Mouse (Mus musculus) liver, embryonic 11.5 days (tissue): Measurements from ENCODE around the gene Nop16. TPM values are rescaled to one million over a fixed set of nuclear protein-coding genes. Genes with fewer than 3 reads are reported as not detected.

Experiments used
- ATAC-seq: fragments of 200-750 bp; cut with Nextera tagmentation; replicated peaks from 2 replicates; pipeline ENCODE4 v1.8.0; 2017; ENCODE audit warnings: moderate number of reproducible peaks, mild to moderate bottlenecking, moderate TSS enrichment, moderate library complexity; ENCODE audit not compliant: low FRiP score
- DNase-seq: peaks from one replicate; pipeline ENCODE4 v3.0.0-alpha.2; 2017; ENCODE audit warnings: low spot score
- H3K27ac ChIP-seq: fragments of 300-500 bp; sonication (generic); 2 replicates; pipeline ENCODE4 v1.5.1; 2014; ENCODE audit warnings: mild to moderate bottlenecking, low read depth, low read length, control low read depth
- H3K27me3 ChIP-seq: fragments of 300-500 bp; sonication (generic); replicated peaks from 2 replicates; pipeline ENCODE4 v1.6.1; 2014; ENCODE audit warnings: low read length, mixed read lengths; ENCODE audit not compliant: control insufficient read depth, insufficient read depth
- H3K36me3 ChIP-seq: fragments of 300-500 bp; sonication (generic); 2 replicates; pipeline ENCODE4 v1.6.1; 2014; ENCODE audit warnings: mild to moderate bottlenecking, low read length, moderate library complexity, mixed read lengths; ENCODE audit not compliant: control insufficient read depth, insufficient read depth
- H3K4me1 ChIP-seq: fragments of 300-500 bp; sonication (generic); replicated peaks from 2 replicates; pipeline ENCODE4 v1.6.1; 2014; ENCODE audit warnings: low read length, mixed read lengths; ENCODE audit not compliant: control insufficient read depth, insufficient read depth
- H3K4me2 ChIP-seq: fragments of 300-500 bp; sonication (generic); 2 replicates; pipeline ENCODE4 v1.6.1; 2014; ENCODE audit warnings: mild to moderate bottlenecking, control low read depth, moderate library complexity
- H3K4me3 ChIP-seq: fragments of 300-500 bp; sonication (generic); 2 replicates; pipeline ENCODE4 v1.5.1; 2014; ENCODE audit warnings: low read depth, low read length, control low read depth
- H3K9ac ChIP-seq: fragments of 300-500 bp; sonication (generic); 2 replicates; pipeline ENCODE4 v1.6.1; 2014; ENCODE audit warnings: low read depth, low read length, control low read depth
- H3K9me3 ChIP-seq: fragments of 300-500 bp; sonication (generic); 2 replicates; pipeline ENCODE4 v1.6.1; 2016; ENCODE audit warnings: low read length, inconsistent platforms, mixed read lengths; ENCODE audit not compliant: control insufficient read depth
- WGBS: fragments of 180-500 bp; shearing (Covaris S2); extraction: QIAGEN DNeasy Blood & Tissue Kit; methylation state at CpG from one replicate; pipeline ENCODE4 v1.1.7; 2014; 5-methylcytosine and 5-hydroxymethylcytosine counted together
- polyA plus RNA-seq: library from polyadenylated mRNA; unstranded; fragments of >200 nt; fragmentation: Nextera tagmentation; extraction: Ambion mirVana; gene quantifications from 2 replicates; pipeline ENCODE4 v1.2.1, GENCODE M21; 2014

The Nop16 gene
- polyA plus RNA-seq, 1 experiment from 2014 or later: 152 TPM

DNA sequence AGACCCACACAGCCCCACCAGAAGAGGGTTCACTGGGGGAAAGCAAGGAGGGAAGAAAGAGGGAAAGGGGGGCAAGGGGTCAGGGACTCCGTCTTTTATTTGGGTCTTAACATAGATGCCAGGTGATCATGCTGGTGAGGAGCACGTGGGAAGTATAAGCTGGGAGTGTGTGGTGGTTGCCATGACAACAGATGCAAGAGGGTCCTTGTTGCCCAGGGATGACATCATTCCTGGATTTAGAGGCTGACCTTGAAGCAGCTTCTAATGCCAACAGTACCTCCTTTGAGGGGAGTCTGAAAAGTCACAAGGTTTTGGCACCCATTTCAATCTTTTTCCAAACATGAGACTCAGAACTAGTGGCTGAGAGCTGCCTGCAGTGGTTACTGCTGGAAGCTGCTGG, 18.3 kb downstream of the Nop16 start:
- Histone ChIP-seq H3K27me3 (no peaks in the 10 kb centered on the region), H3K36me3 (no peaks in the 10 kb centered on the region), H3K9me3 (no peaks in the 10 kb centered on the region), H3K4me3 (no peak overlapping the region), H3K4me1 (peaks cover 5% of the 10 kb centered on the region; the same call in 1 of the 2 replicates), H3K27ac (no peak overlapping the region), H3K4me2 (no peak overlapping the region), H3K9ac (no peak overlapping the region)
- no peak for ATAC-seq
- no peak for DNase-seq
- 58% methylated on average over 2 of the region's 2 CpGs for WGBS

- no peaks in the 10 kb centered on the region for H3K36me3 ChIP-seq
- H3K4me3 ChIP-seq: no peak overlapping the region
- WGBS: 75% methylated on average over 4 of the region's 4 CpGs
- H3K4me1 ChIP-seq: peaks cover 3% of the 10 kb centered on the region; the same call in 1 of the 2 replicates
- no peak overlapping the region for H3K27ac ChIP-seq
- no peak overlapping the region for H3K9ac ChIP-seq
- DNase-seq (no peak), ATAC-seq (no peak)
- H3K27me3 ChIP-seq: no peaks in the 10 kb centered on the region
- no peak overlapping the region for H3K4me2 ChIP-seq
- H3K9me3 ChIP-seq: no peaks in the 10 kb centered on the region
Measured at GRCm38 (mm10) chr13:54570736-54571135, 19.2 kb downstream of the Nop16 start.

DNA sequence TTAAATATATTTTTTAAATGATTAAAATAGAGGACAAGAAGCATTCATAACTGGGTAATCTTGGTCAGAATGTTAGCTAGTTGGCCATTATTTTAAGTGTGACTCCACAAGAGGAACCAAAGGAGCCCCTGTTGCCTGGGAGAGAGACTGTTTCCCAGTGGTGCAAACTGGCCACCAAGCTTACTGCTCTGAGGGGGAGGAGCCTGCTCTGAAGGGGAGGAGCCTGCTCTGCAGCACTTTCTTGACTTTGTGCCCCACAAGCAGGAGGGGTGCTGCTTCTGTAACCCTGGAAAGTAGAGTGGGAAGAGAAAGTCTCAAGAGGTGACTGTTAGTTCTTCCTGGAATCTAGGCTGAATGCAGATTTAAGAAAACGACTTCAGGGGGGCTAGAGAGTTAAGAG, 20.6 kb downstream of the Nop16 start:
- Histone ChIP-seq H3K27me3 (no peaks in the 10 kb centered on the region), H3K27ac (no peak overlapping the region), H3K4me2 (no peak overlapping the region), H3K4me1 (peaks cover 5% of the 10 kb centered on the region), H3K4me3 (no peak overlapping the region), H3K36me3 (no peaks in the 10 kb centered on the region), H3K9ac (no peak overlapping the region), H3K9me3 (no peaks in the 10 kb centered on the region)
- WGBS: 38% methylated on average over 1 of the region's 1 CpGs
- no peak for DNase-seq
- no peak for ATAC-seq

GRCm38 (mm10) chr13:54568380-54568779, 21.5 kb downstream of the Nop16 start:
- no peaks in the 10 kb centered on the region for H3K36me3 ChIP-seq
- H3K27me3 ChIP-seq: no peaks in the 10 kb centered on the region
- H3K4me2 ChIP-seq: no peak overlapping the region
- no peak overlapping the region for H3K27ac ChIP-seq
- H3K4me1 ChIP-seq: peaks cover 6% of the 10 kb centered on the region
- DNase-seq: peak; percentile 48
- no peak for ATAC-seq
- H3K4me3 ChIP-seq: no peak overlapping the region
- 41% methylated on average over 5 of the region's 5 CpGs for WGBS
- H3K9ac ChIP-seq: no peak overlapping the region
- no peaks in the 10 kb centered on the region for H3K9me3 ChIP-seq

DNA sequence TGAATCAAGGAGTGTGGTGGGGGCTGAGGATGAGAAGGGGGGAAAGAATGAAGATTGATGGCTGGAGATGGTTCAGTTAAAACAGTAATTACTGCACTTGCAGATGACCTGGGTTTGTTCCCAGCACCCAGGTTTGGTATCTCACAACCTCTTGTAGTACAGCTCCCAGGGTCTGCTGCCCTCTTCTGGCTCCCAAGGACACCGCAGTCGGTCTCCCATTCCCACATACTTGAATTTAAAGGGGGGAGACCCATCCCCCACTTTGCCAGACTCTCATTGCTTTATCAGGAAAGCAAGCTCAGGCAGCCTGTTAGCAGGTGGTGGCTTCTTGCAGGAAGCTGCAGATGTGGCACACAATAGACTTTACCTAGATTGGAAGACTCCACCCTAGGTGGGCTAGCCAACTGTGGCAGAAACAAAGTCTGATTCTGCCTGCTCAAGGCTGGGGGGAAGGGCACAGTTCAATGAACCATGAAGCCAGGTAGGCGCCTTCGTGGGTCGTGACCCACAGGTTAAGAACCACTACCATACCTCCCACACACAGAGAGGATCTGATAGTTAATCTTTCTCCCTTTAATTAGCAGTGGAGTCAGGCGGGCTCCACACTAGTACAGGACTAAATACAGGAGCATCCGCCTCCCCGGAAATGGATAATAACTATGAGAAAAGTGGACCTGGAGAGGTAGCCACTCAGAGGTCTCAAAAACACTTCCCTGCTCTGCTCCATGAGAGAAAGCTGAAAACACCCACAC, 24.1 kb downstream of the Nop16 start:
- peaks cover 6% of the 10 kb centered on the region for H3K4me1 ChIP-seq
- no peaks in the 10 kb centered on the region for H3K9me3 ChIP-seq
- peak overlapping the region; percentile 93 for H3K4me2 ChIP-seq
- H3K9ac ChIP-seq: peak overlapping the region; percentile 12
- peaks cover 7% of the 10 kb centered on the region for H3K36me3 ChIP-seq
- ATAC-seq: peak; percentile 60
- H3K27me3 ChIP-seq: no peaks in the 10 kb centered on the region
- H3K4me3 ChIP-seq: peak overlapping the region; percentile 97
- WGBS: 47% methylated on average over 8 of the region's 8 CpGs
- peak overlapping the region; percentile 68 for H3K27ac ChIP-seq
- DNase-seq: peak; percentile 59

DNA sequence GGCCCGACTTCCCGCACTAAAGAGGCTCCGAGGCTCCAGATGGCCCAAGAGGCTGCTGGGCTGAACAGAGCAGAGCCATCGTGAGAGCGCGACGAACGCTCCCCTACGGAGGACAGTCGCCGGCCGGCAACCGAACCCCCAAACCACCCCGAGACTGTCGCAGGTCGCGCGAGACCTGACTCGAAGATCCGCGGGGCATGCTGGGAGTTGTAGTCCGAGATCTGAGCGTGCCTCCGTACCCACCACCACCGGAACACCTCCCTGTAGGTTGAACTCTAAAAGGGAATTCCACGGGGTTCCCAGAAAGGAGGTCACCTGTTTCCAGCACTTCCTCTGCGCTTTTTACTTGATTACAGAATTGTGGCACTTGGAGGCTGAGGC, 24.7 kb downstream of the Nop16 start, which contains the start of gene 4833439L19Rik:
Gene 4833439L19Rik, minus strand, starts transcription at position 235 of the 381 bp plus-strand sequence.
- no peaks in the 10 kb centered on the region for H3K9me3 ChIP-seq
- peak within 1 kb of the TSS; percentile 97 for H3K4me3 ChIP-seq
- 0% methylated on average over 27 of the region's 27 CpGs for WGBS
- no peaks in the 10 kb centered on the region for H3K27me3 ChIP-seq
- peaks cover 6% of the 10 kb centered on the region for H3K4me1 ChIP-seq
- H3K4me2 ChIP-seq: peak within 1 kb of the TSS; percentile 93
- peak within 1 kb of the TSS; percentile 94 for H3K9ac ChIP-seq
- H3K36me3 ChIP-seq: peaks cover 7% of the 10 kb centered on the region
- H3K27ac ChIP-seq: peak within 1 kb of the TSS; percentile 68
- DNase-seq (peak; percentile 90), ATAC-seq (peak; percentile 90)

DNA sequence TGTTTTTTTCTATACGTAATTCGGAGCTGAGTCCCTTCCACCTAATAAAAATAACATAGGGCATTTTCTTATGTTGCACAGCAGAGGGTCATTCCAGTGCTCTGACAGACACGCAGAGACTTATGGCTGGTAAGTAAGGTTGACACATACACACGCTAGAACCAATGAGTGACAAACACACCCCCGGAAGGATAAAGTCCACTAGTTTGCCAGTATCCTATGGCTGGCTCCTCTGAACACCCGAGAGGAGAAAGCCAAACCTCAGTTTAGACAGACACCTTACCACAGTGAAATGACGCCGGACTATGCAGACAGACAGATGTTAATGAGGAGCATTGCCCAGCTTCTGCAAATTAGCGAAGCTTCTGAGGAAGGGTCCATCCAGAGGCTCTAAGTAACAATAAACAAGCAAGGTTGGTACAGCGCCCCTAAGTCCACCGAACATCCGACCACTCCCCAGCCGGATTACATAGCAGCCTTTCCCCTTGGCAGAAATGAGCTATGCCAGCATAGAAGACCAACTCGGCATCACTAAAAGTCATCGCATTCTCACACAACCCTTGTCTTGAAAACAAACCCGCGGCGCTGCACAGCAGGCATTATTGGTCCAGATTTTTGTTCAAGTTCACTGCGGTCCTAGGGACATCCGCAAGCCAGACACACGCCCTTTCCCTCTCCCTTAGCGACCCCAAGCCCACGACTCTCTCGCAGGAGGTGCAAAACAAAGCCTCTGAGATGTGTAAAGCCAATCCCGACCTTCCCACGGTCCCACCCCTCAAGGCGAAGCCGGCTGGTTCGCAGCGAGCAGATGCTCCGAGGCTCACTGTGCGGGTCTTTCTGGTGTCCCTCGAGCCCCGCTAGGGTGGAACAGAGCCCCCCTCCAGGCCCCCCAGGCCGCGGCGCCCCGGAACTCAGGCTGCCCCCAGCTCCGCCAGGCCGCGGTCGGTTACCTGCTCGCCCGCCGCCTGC, 25.4 kb downstream of the Nop16 start:
- H3K36me3 ChIP-seq: peaks cover 9% of the 10 kb centered on the region
- peaks cover 6% of the 10 kb centered on the region for H3K4me1 ChIP-seq
- no peaks in the 10 kb centered on the region for H3K9me3 ChIP-seq
- no peaks in the 10 kb centered on the region for H3K27me3 ChIP-seq
- H3K4me3 ChIP-seq: peak overlapping the region; percentile 97
- H3K27ac ChIP-seq: peak overlapping the region; percentile 46; the same call in 1 of the 2 replicates
- ATAC-seq (peak; percentile 44), DNase-seq (no peak)
- H3K9ac ChIP-seq: peak overlapping the region; percentile 94
- H3K4me2 ChIP-seq: peak overlapping the region; percentile 93
- 11% methylated on average over 45 of the region's 45 CpGs for WGBS

DNA sequence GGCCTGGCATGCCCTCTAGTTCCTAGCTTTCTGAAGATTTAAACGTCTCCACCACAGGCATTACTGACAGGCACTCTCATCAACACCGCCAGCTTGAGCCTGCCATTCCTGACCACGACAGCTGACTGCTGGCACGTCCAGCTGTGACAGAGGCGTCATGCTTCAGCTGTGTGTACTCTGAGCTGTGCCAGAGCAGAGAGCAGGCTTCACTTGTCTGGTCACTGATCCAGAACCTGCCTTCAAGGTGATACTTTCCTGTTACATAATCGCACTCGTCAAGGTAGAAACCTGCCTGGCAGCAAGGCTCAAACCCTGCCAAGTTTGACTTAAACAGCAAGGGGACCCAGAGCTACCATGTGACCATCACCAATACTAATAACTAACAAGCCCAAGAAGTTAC, 27.3 kb downstream of the Nop16 start:
- Histone ChIP-seq H3K4me1 (peaks cover 6% of the 10 kb centered on the region), H3K27me3 (no peaks in the 10 kb centered on the region), H3K4me2 (no peak overlapping the region), H3K36me3 (peaks cover 23% of the 10 kb centered on the region), H3K4me3 (no peak overlapping the region), H3K27ac (no peak overlapping the region), H3K9ac (no peak overlapping the region), H3K9me3 (no peaks in the 10 kb centered on the region)
- ATAC-seq (no peak), DNase-seq (no peak)
- 84% methylated on average over 7 of the region's 7 CpGs for WGBS
